ENCODE assay signal across 8 mouse cellular contexts in the genomic region with DNA sequence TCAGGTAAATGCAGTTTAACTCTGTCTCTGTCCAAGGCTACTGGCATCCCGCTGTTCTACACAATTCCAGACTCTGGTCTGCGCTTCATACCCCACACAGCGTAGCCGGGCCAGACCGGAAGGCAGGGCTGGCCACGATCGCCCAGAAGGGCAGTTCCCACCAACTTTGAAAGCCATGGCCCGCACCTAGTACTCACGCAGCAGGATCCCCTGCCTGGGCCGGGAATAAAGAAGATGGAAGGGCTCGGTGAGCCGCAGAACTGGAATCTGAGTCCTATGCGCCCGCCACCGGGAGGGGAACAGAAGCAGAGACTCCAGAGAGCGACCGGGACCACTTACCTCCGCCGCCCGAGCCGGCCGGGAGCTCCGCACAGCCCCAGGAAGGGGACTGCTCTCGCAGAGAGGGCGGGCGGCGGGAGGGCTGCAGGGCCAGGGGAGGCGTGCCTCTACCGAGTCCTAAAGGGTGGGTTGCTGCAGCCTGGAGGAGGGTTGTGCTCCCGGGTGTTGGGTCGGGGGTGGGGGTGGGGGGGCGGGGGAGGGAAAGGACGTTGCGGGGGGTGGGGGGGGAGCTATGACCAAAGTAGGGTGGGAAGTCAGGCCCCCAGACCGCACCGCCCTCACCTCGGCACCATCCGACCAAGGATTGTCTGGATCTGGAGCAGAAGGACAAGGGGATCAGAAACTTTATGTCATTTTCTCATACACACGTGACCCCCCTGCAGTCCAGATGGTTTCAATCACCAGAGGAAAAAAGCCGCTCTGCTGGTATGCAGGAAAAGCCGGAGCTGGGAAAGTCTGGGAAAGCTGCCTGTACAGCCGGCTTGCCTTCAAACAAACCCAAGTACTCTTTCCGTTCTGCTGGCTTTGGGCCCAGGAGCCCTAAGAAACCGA. TPM values are rescaled to one million over a fixed set of nuclear protein-coding genes. Genes with fewer than 3 reads are reported as not detected.
DNase-seq lines count a peak whose midpoint lies in the region; ATAC-seq lines count a peak whose summit lies in the region.

No protein-coding gene starts in this region.

- H3K27ac ChIP-seq in intestine, embryonic 15.5 days: peak overlapping the region; percentile 98

- no peaks in the 10 kb centered on the region for H3K27me3 ChIP-seq in intestine, embryonic 15.5 days (replicated peaks)

- H3K4me2 ChIP-seq in intestine, embryonic 15.5 days (replicated peaks): peak overlapping the region; percentile 79

- WGBS in intestine, embryonic 15.5 days: under 1% methylated on average over 33 of the region's 44 CpGs

- peak; percentile 80 for DNase-seq in adrenal gland, postnatal 14 days
- peak; percentile 94 for DNase-seq in embryo, embryonic 11 days
- peak; percentile 56 to 67 for DNase-seq in gastrocnemius, postnatal 36 days
- DNase-seq in left cerebral cortex, adult 9 months (ENCODE audit: low spot score in 2 of 2): peak; percentile 19 to 70
- peak; percentile 70 for DNase-seq in right cerebral cortex, postnatal 14 days

- H3K9me3 ChIP-seq in intestine, embryonic 15.5 days: no peaks in the 10 kb centered on the region

- intact Hi-C loops in gastrocnemius, postnatal 36 days (cut with DNase I): no loop called here

- H3K4me3 ChIP-seq in intestine, embryonic 15.5 days (replicated peaks): peak overlapping the region; percentile 73

- H3K36me3 ChIP-seq in intestine, embryonic 15.5 days: no peaks in the 10 kb centered on the region

- peaks cover 13% of the 10 kb centered on the region for H3K4me1 ChIP-seq in intestine, embryonic 15.5 days (replicated peaks)

- H3K9ac ChIP-seq in intestine, embryonic 15.5 days: peak overlapping the region; percentile 84

- ATAC-seq in intestine, embryonic 15.5 days: peak; percentile 97
- ATAC-seq in megakaryocyte, adult 5-6 weeks (ENCODE audit: poor library complexity, severe bottlenecking): 0 out of 2 replicates have a peak, but pooled peaks have one; percentile 27
- ATAC-seq in monocyte, adult 5-6 weeks (replicated peaks; ENCODE audit: insufficient number of reproducible peaks, low FRiP score, low TSS enrichment, poor library complexity, severe bottlenecking): no peak

RNA-seq across cellular contexts. Expression of a gene that starts 31.6 kb away (rescaled TPM):
- total RNA-seq in adrenal gland, postnatal 14 days (2021): 44.0 and 49.4 TPM in 2 replicates
- 1 to 10 TPM; 6.7 to 6.9 TPM for total RNA-seq in gastrocnemius, postnatal 36 days (2021)
- polyA plus RNA-seq in intestine, embryonic 15.5 days (2015; fragmentation: Nextera tagmentation; extraction: Ambion mirVana): 61.3 and 64.4 TPM in 2 replicates
- total RNA-seq in megakaryocyte, adult 5-6 weeks (2015): 0.69 and 2.0 TPM in 2 replicates
- total RNA-seq in megakaryocyte, adult 5-6 weeks (2017): 0.73 and 1.3 TPM in 2 replicates
- total RNA-seq in monocyte, adult 5-6 weeks (2017): 10.7 to 15.4 TPM (median 11.9 TPM) in 3 replicates

RNA-seq across cellular contexts. Expression of a gene that starts 31.7 kb away (rescaled TPM):
- 32.2 and 33.6 TPM in 2 replicates for total RNA-seq in adrenal gland, postnatal 14 days (2021)
- 10 to 100 TPM in 1 of 2 experiments, 1 to 10 TPM in 1; 9.0 to 15.9 TPM for total RNA-seq in gastrocnemius, postnatal 36 days (2021)
- polyA plus RNA-seq in intestine, embryonic 15.5 days (2015; fragmentation: Nextera tagmentation; extraction: Ambion mirVana): 38.1 and 38.6 TPM in 2 replicates
- total RNA-seq in megakaryocyte, adult 5-6 weeks (2015): 28.4 and 37.0 TPM in 2 replicates
- 13.5 and 18.0 TPM in 2 replicates for total RNA-seq in megakaryocyte, adult 5-6 weeks (2017)
- total RNA-seq in monocyte, adult 5-6 weeks (2017): 6.3 to 8.2 TPM (median 8.2 TPM) in 3 replicates

RNA-seq across cellular contexts. Expression of a gene that starts 51.8 kb away (rescaled TPM):
- total RNA-seq in adrenal gland, postnatal 14 days (2021): not detected in 2 replicates
- not detected for total RNA-seq in gastrocnemius, postnatal 36 days (2021)
- 0.14 and 0.16 TPM in 2 replicates for polyA plus RNA-seq in intestine, embryonic 15.5 days (2015; fragmentation: Nextera tagmentation; extraction: Ambion mirVana)
- total RNA-seq in megakaryocyte, adult 5-6 weeks (2015): not detected in 2 replicates
- not detected in 2 replicates for total RNA-seq in megakaryocyte, adult 5-6 weeks (2017)
- not detected in 3 replicates for total RNA-seq in monocyte, adult 5-6 weeks (2017)

RNA-seq across cellular contexts. Expression of a gene that starts 59.7 kb away (rescaled TPM):
- total RNA-seq in adrenal gland, postnatal 14 days (2021): not detected in 2 replicates
- not detected for total RNA-seq in gastrocnemius, postnatal 36 days (2021)
- polyA plus RNA-seq in intestine, embryonic 15.5 days (2015; fragmentation: Nextera tagmentation; extraction: Ambion mirVana): not detected in 2 replicates
- not detected in 2 replicates for total RNA-seq in megakaryocyte, adult 5-6 weeks (2015)
- 0.95 TPM in 1 of 2 replicates, not detected in the other for total RNA-seq in megakaryocyte, adult 5-6 weeks (2017)
- total RNA-seq in monocyte, adult 5-6 weeks (2017): 0.95 TPM in 1 of 3 replicates, not detected in the others
